25 mouse cellular contexts compared by ENCODE assay signal in the genomic region with DNA sequence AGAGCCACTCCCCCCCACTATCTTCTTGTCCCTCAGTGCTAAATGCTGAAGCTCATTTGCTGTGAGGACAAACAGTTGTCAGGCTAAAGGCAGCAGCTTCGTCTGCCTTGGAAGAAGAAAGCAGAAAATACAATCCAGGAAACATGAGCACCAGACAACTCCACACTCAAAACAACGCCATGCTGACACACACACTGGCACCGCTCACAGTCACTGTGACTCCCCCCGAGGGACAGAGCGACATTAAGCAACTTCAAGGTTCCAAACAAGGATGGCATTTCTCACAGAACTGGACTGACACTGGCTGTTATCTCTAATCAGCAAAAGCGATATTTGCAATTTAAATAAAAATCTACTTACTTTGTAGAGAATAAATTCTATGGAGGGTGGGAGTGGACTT.
"Had no signal": no experiment of that assay in that cellular context is flagged by ENCODE, and none has a peak within 500 bp of the region (broad histone marks: within the 10 kb centered on the region; RNA-seq: fewer than 3 reads in every experiment).

No protein-coding gene starts in this region.

- H3K4me3 ChIP-seq: kidney, embryonic 15.5 days; limb, embryonic 12.5 days; limb, embryonic 15.5 days; liver, embryonic 12.5 days; liver, embryonic 15.5 days; lung, embryonic 15.5 days; midbrain, embryonic 12.5 days; midbrain, embryonic 15.5 days; myocyte; neural tube, embryonic 13.5 days had no signal

- H3K27me3 ChIP-seq: kidney, embryonic 15.5 days; limb, embryonic 12.5 days; limb, embryonic 15.5 days; liver, embryonic 12.5 days; liver, embryonic 15.5 days; lung, embryonic 15.5 days; midbrain, embryonic 12.5 days; midbrain, embryonic 15.5 days; neural tube, embryonic 13.5 days had no signal

- H3K9me3 ChIP-seq: kidney, embryonic 15.5 days; limb, embryonic 15.5 days; liver, embryonic 12.5 days; liver, embryonic 15.5 days; lung, embryonic 15.5 days; midbrain, embryonic 15.5 days had no signal

- H3K4me1 ChIP-seq: kidney, embryonic 15.5 days; limb, embryonic 12.5 days; limb, embryonic 15.5 days; liver, embryonic 12.5 days; liver, embryonic 15.5 days; lung, embryonic 15.5 days; midbrain, embryonic 12.5 days; midbrain, embryonic 15.5 days; neural tube, embryonic 13.5 days had no signal

- DNase-seq: kidney, adult 11 months; kidney, adult 8-10 months; kidney, postnatal 10 days; kidney, postnatal 4 days; left cerebral cortex, postnatal 4 days; lung, adult 18-20 months; lung, postnatal 14 days; lung, postnatal 4 days; right cerebral cortex, adult 18-20 months; right cerebral cortex, postnatal 14 days; right cerebral cortex, postnatal 4 days; thymus, adult 2 months; thymus, postnatal 14 days; thymus, postnatal 4 days had no signal

- H3K36me3 ChIP-seq: liver, embryonic 12.5 days; liver, embryonic 15.5 days; lung, embryonic 15.5 days had no signal

- H3K27ac ChIP-seq: kidney, embryonic 15.5 days; limb, embryonic 12.5 days; limb, embryonic 15.5 days; liver, embryonic 12.5 days; liver, embryonic 15.5 days; lung, embryonic 15.5 days; midbrain, embryonic 12.5 days; midbrain, embryonic 15.5 days; neural tube, embryonic 13.5 days; stomach, postnatal 0 days had no signal
